Mouse (Mus musculus): Measurements from ENCODE around the gene Lrrc51. TPM values are rescaled to one million over a fixed set of nuclear protein-coding genes. Genes with fewer than 3 reads are reported as not detected.
"Not testable (repeated sequence)": the region's sequence is repeated elsewhere in the genome, so short reads cannot be mapped to it uniquely, and the experiment has no call there.

Lrrc51 gene
- polyA plus RNA-seq, 1 experiment from 2014 or later, result 9.6 TPM

DNA sequence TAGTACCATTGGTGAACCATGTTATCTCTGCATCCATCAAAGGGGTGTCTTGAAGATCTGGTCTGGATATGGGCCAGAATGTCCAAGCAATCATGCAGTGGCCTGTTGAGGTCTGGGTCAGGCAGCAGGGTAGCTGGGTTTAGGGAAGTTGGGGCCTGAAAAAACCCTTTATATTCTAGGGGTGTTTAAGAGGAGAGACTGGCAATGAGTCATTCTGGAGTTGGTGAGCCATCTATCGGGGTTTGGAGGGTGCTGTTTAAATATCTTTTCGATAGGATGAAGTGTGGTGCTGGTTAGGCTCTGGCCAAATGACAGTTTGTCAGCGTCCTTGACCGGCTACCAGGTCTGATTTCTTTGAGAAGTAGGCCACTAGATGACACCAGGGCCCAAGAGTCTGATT, 2.3 kb upstream of the Lrrc51 start:
- no peak overlapping the region for H3K4me2 ChIP-seq (ENCODE audit: low read length)
- no peaks in the 10 kb centered on the region for H3K36me3 ChIP-seq (ENCODE audit: insufficient read depth, low read length)
- ATAC-seq (replicated peaks; ENCODE audit: low FRiP score, low read depth) (no peak), DNase-seq (ENCODE audit: low spot score) (no peak)
- no peak overlapping the region for H3K9ac ChIP-seq (ENCODE audit: low read depth, low read length)
- WGBS, result 95% methylated on average over 4 of the region's 4 CpGs
- no peaks in the 10 kb centered on the region; the same call in 1 of the 2 replicates for H3K4me1 ChIP-seq (replicated peaks; ENCODE audit: insufficient read depth, low read length)
- H3K27ac ChIP-seq, result no peak overlapping the region
- no peaks in the 10 kb centered on the region for H3K27me3 ChIP-seq (ENCODE audit: insufficient read depth, low read length)
- H3K9me3 ChIP-seq (replicated peaks; ENCODE audit: low read length), result no peaks in the 10 kb centered on the region
- H3K4me3 ChIP-seq (replicated peaks; ENCODE audit: low read depth, low read length), result no peak overlapping the region
- TF ChIP-seq CTCF (IDR thresholded peaks at IDR 0.05; ENCODE audit: low read depth), result no peak

GRCm38 (mm10) chr7:101933300-101933699, 395 bp downstream of the Lrrc51 start:
- peak; percentile 39 for DNase-seq (ENCODE audit: low spot score)
- no peaks in the 10 kb centered on the region for H3K9me3 ChIP-seq (replicated peaks; ENCODE audit: low read length)
- peak overlapping the region; percentile 63 for H3K4me3 ChIP-seq (replicated peaks; ENCODE audit: low read depth, low read length)
- H3K27ac ChIP-seq, result peak overlapping the region; percentile 75
- H3K4me2 ChIP-seq (ENCODE audit: low read length), result peak overlapping the region; percentile 76
- no peaks in the 10 kb centered on the region for H3K36me3 ChIP-seq (ENCODE audit: insufficient read depth, low read length)
- 2% methylated on average over 15 of the region's 15 CpGs for WGBS
- H3K9ac ChIP-seq (ENCODE audit: low read depth, low read length), result peak overlapping the region; percentile 56
- TF ChIP-seq CTCF (IDR thresholded peaks at IDR 0.05; ENCODE audit: low read depth), result no peak
- H3K4me1 ChIP-seq (replicated peaks; ENCODE audit: insufficient read depth, low read length), result no peaks in the 10 kb centered on the region; the same call in 1 of the 2 replicates
- H3K27me3 ChIP-seq (ENCODE audit: insufficient read depth, low read length), result no peaks in the 10 kb centered on the region
- ATAC-seq (replicated peaks; ENCODE audit: low FRiP score, low read depth), result peak; percentile 37; the same call in 1 of the 2 replicates

GRCm38 (mm10) chr7:101932551-101932950, 1.1 kb downstream of the Lrrc51 start:
- ATAC-seq (replicated peaks; ENCODE audit: low FRiP score, low read depth) (no peak), DNase-seq (ENCODE audit: low spot score) (no peak)
- Histone ChIP-seq H3K27me3 (ENCODE audit: insufficient read depth, low read length) (no peaks in the 10 kb centered on the region), H3K4me1 (replicated peaks; ENCODE audit: insufficient read depth, low read length) (no peaks in the 10 kb centered on the region; the same call in 1 of the 2 replicates), H3K36me3 (ENCODE audit: insufficient read depth, low read length) (no peaks in the 10 kb centered on the region), H3K9ac (ENCODE audit: low read depth, low read length) (no peak overlapping the region), H3K4me2 (ENCODE audit: low read length) (peak overlapping the region; percentile 76; the same call in 1 of the 2 replicates), H3K9me3 (replicated peaks; ENCODE audit: low read length) (no peaks in the 10 kb centered on the region), H3K27ac (no peak overlapping the region), H3K4me3 (replicated peaks; ENCODE audit: low read depth, low read length) (no peak overlapping the region)
- WGBS, result 84% methylated on average over 1 of the region's 1 CpGs
- TF ChIP-seq CTCF (IDR thresholded peaks at IDR 0.05; ENCODE audit: low read depth), result no peak

- WGBS, result 74% methylated on average over 3 of the region's 3 CpGs
These were observed 5.6 kb downstream of the Lrrc51 start for GRCm38 (mm10) chr7:101928093-101928492.

GRCm38 (mm10) chr7:101925892-101926291, 7.8 kb downstream of the Lrrc51 start:
- not testable (repeated sequence) for H3K9ac ChIP-seq (ENCODE audit: low read depth, low read length); H3K4me1 ChIP-seq (replicated peaks; ENCODE audit: insufficient read depth, low read length); H3K27me3 ChIP-seq (ENCODE audit: insufficient read depth, low read length); H3K36me3 ChIP-seq (ENCODE audit: insufficient read depth, low read length); H3K27ac ChIP-seq; H3K9me3 ChIP-seq (replicated peaks; ENCODE audit: low read length); H3K4me3 ChIP-seq (replicated peaks; ENCODE audit: low read depth, low read length); ATAC-seq (replicated peaks; ENCODE audit: low FRiP score, low read depth); H3K4me2 ChIP-seq (ENCODE audit: low read length); DNase-seq (ENCODE audit: low spot score)
- peak; percentile 33 for TF ChIP-seq CTCF (IDR thresholded peaks at IDR 0.05; ENCODE audit: low read depth)

More at GRCm38 (mm10) chr7:101928093-101928492, 5.6 kb downstream of the Lrrc51 start:
- Histone ChIP-seq H3K36me3 (ENCODE audit: insufficient read depth, low read length) (no peaks in the 10 kb centered on the region), H3K27ac (no peak overlapping the region), H3K4me1 (replicated peaks; ENCODE audit: insufficient read depth, low read length) (no peaks in the 10 kb centered on the region; the same call in 1 of the 2 replicates), H3K4me2 (ENCODE audit: low read length) (no peak overlapping the region), H3K4me3 (replicated peaks; ENCODE audit: low read depth, low read length) (no peak overlapping the region), H3K9ac (ENCODE audit: low read depth, low read length) (no peak overlapping the region), H3K27me3 (ENCODE audit: insufficient read depth, low read length) (no peaks in the 10 kb centered on the region), H3K9me3 (replicated peaks; ENCODE audit: low read length) (no peaks in the 10 kb centered on the region)
- ATAC-seq (replicated peaks; ENCODE audit: low FRiP score, low read depth), result no peak
- no peak for DNase-seq (ENCODE audit: low spot score)
- no peak for TF ChIP-seq CTCF (IDR thresholded peaks at IDR 0.05; ENCODE audit: low read depth)

- H3K4me3 ChIP-seq (replicated peaks; ENCODE audit: low read depth, low read length), result no peak overlapping the region
- H3K9ac ChIP-seq (ENCODE audit: low read depth, low read length), result no peak overlapping the region
- peak; percentile 77 for ATAC-seq (replicated peaks; ENCODE audit: low FRiP score, low read depth)
- H3K27ac ChIP-seq, result no peak overlapping the region
- no peaks in the 10 kb centered on the region for H3K4me1 ChIP-seq (replicated peaks; ENCODE audit: insufficient read depth, low read length)
- peak; percentile 82 for DNase-seq (ENCODE audit: low spot score)
- 38% methylated on average over 1 of the region's 1 CpGs for WGBS
- H3K4me2 ChIP-seq (ENCODE audit: low read length), result no peak overlapping the region
- TF ChIP-seq CTCF (IDR thresholded peaks at IDR 0.05; ENCODE audit: low read depth), result peak; percentile 89
- H3K27me3 ChIP-seq (ENCODE audit: insufficient read depth, low read length), result no peaks in the 10 kb centered on the region
- H3K9me3 ChIP-seq (replicated peaks; ENCODE audit: low read length), result no peaks in the 10 kb centered on the region
- peaks cover 10% of the 10 kb centered on the region for H3K36me3 ChIP-seq (ENCODE audit: insufficient read depth, low read length)
These were observed 15.6 kb downstream of the Lrrc51 start for GRCm38 (mm10) chr7:101918071-101918470.

GRCm38 (mm10) chr7:101911982-101912381, 21.7 kb downstream of the Lrrc51 start:
- Histone ChIP-seq H3K27me3 (ENCODE audit: insufficient read depth, low read length) (no peaks in the 10 kb centered on the region), H3K4me3 (replicated peaks; ENCODE audit: low read depth, low read length) (no peak overlapping the region), H3K36me3 (ENCODE audit: insufficient read depth, low read length) (peaks cover 37% of the 10 kb centered on the region), H3K27ac (no peak overlapping the region), H3K4me1 (replicated peaks; ENCODE audit: insufficient read depth, low read length) (no peaks in the 10 kb centered on the region), H3K9me3 (replicated peaks; ENCODE audit: low read length) (no peaks in the 10 kb centered on the region), H3K4me2 (ENCODE audit: low read length) (no peak overlapping the region), H3K9ac (ENCODE audit: low read depth, low read length) (no peak overlapping the region)
- peak; percentile 50 for TF ChIP-seq CTCF (IDR thresholded peaks at IDR 0.05; ENCODE audit: low read depth)
- DNase-seq (ENCODE audit: low spot score), result peak; percentile 31
- no peak for ATAC-seq (replicated peaks; ENCODE audit: low FRiP score, low read depth)
- 67% methylated on average over 3 of the region's 3 CpGs for WGBS
